Mouse (Mus musculus) CH12F3 (cell line): ENCODE results near the gene Tmem59.

Experiments used
- in situ Hi-C: fragments of 300-500 bp; cut with MboI; formaldehyde crosslinking; loops from 2 replicates; pipeline ENCODE4 v1.14.3; 2020; ENCODE audit warnings: low sequenced_read_pairs

Gene Tmem59

DNA sequence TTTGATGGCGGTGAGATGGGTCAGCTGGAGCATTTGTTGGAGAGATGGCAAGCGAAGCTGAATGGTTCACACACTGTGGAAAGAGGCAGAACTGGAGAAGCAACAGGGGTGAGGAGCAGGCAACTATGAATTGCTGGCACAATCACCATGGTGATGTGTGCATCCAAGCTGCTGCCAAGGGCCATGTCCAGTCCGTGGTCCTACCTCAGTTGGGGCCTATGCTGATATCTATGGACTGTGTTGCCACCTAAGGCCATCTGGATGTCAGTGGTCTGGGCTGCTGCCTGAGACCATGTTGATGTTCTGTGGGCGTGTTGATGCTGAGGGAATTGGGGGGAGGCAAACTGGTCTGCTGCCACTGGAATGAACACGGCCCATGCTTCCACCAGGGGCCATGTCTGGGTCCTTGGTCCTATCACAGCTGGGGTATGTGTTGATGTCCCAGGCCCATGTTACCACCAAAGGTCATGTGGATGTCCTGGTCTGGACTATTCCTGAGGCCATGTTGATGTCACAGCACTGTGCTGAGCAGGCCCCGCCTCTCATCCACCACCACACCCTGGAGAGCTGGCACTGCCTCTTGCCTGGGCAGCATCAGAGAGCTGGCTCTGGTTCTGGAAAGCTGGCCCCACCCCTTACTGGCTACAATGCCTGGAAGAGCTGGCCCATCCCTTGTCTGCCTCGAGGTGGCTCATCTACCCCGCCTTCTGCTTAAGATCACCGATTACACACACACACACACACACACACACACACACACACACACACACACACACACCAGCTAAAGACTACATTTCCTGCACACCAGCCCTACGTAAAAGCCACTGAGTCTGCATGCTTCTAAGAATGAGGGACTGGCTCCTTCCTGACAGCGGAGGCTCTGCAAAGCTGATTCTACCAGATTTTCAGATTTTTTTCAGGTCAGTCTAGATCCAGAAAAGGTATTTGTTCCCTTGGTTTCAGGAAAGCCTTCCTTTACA lies 45.3 kb downstream of the Tmem59 start:
- in situ Hi-C loops, result no loop called here

DNA sequence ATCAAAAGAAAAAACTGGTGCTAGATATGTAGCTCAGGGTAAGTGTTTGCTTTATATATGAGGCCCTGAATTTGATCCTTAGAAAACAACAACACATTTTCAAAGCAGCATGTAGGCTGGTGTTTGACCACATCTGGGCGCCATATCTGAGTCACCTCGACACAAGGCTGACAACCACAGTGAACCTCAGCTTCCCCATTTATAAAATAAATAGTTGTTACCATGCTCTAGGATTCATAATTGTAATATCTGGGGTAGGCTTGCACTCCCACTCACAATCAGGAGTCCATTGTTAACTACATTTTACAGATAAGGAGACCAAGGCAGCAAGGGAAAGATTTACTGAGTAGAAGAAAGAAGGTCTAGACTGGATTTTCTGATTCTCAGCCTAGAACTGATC lies 48.1 kb downstream of the Tmem59 start:
- in situ Hi-C loops, result no loop called here

DNA sequence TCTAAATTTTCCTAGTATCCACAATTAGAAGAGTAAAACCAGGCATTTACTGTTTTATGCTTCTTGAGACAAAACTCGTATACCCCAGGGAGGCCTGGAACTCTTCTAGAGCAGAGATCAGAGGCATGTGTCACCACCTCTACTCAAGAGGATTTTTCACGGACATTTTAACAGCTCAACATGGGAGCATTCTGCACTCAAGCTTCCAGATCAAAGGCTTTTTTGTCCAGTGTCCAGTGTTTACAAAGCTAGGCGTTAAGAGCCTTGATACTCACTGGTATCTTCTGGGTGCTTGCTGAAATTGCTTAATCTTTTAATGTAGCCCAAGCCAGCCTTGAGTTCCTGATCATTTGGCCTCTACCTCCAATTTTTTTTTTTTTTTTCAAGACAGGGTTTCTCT lies 54.0 kb downstream of the Tmem59 start:
- in situ Hi-C loops, result no loop called here

DNA sequence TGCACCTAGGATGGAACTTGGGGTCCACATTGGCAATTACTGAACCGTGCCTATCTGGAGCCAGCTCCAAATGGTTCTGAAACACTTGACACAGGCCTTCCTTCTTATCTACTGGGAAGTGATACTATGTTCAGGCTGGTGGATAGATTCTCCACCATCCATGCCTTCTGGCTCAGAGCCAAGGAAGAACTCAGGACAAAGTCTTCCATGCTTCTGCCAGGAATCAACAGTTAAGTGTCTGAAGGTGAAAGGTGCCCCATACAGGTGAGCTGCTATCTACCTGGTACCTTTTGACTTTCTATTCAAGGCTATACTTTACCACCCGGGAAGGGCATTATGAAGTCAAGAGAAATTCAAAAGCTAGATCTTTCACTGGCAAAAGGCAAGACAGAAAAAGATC lies 60.1 kb downstream of the Tmem59 start:
- in situ Hi-C loops, result no loop called here

DNA sequence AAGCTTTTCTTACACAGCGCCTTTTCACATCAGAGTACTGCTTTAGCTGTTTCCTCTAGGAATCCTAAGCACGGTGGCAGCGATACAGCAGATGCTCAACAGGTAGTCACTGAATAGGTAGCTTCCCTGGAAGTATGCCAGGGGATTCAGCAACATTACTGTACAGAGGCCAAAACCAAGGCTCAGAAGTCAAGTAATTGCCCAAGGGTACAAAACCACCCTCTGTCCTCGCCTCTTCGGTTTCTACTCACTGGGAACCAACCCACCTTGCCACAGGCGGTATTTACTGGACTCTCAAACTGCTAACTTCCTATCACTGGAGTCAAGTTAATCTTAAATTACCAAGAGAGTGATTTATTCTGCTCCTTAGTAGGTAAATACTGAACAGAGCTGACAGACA lies 62.0 kb downstream of the Tmem59 start:
- in situ Hi-C loops, result loop anchor here (10.0 kb wide), 1 partner anchor 105 kb away; no protein-coding TSS in a partner anchor

GRCm38 (mm10) chr4:107243365-107244333 lies 65.5 kb downstream of the Tmem59 start:
- in situ Hi-C loops, result loop anchor here (10.0 kb wide), 1 partner anchor 101 kb away; no protein-coding TSS in a partner anchor

DNA sequence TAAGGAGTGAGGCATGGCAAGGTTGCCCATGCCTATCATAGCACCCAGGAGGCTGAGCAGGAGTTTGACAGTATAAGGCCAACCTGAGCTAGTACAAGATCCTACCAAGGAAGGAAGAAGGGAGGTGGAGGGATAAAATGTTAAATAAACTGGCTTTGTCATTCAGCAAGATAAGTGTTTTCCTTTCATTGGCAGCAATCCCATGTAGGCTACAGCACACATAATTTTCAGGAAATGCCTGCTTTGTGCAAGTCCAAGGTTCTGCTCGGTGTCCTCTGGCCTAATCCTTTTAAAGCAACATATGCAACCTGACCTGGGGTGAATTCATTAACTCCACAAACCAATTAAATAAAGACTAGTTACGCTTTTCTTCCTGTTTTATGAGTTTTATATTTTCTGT lies 67.2 kb downstream of the Tmem59 start:
- in situ Hi-C loops, result loop anchor here (10.0 kb wide), 1 partner anchor 99 kb away; no protein-coding TSS in a partner anchor

DNA sequence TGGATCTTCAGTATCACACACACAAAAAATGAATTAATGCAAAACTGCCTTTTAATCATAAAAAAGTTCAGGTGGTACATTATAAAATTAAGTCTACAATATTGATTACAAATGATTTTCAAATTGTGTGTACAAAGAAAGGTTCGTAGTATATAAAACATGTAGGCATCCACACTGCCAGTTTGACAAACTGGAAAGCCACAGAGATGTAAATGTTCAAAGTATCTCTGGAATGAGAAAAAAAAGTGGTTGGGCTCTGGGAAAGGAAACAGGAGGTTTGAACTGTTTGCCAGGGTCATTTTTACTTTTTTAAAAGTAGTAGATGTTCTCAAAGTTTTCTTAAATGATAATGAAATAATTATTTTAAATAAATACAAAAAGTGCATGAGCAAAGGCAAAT lies 67.8 kb downstream of the Tmem59 start:
- in situ Hi-C loops, result loop anchor here (10.0 kb wide), 1 partner anchor 99 kb away; no protein-coding TSS in a partner anchor

DNA sequence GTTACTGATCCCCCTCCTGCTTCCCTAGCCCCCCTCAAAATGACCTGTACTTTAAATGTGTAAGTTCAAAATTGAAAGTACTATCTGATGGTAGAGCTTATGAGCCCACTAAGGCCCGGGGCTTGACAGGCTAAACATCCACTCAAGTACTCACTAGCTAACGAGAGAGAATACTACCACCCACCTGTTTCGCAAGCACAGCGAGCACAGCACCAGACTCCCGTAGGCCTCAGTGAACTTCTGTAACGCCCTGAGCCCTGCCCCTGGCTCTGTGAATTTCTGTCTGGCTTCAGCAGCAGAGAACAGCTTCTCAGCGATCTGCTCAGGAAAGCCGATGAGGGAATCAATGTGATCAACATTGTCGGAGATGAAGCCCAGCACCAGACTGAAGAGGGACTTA lies 68.9 kb downstream of the Tmem59 start:
- in situ Hi-C loops, result loop anchor here (10.0 kb wide), 1 partner anchor 98 kb away; no protein-coding TSS in a partner anchor

GRCm38 (mm10) chr4:107248061-107248460 lies 69.9 kb downstream of the Tmem59 start:
- in situ Hi-C loops, result loop anchor here (10.0 kb wide), 1 partner anchor 97 kb away; no protein-coding TSS in a partner anchor

DNA sequence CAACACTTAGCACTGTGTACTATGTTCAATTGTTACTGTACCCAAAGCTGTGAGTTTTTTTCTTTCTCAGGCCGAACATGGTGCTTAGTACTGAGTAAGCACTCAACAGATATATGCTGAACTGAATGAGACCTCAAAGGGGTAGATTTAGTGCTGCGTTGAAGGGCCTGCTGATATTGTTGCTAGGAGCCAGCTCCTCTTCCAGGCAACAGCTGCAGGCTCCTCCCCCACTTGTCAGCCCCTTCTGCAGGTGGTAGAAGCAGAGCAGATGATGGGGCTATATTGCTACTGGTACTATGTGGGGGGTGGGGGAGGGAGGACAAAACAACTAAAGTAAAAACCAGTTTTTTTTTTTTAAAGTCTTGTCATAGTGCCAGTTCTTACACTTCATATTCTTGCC lies 71.3 kb downstream of the Tmem59 start:
- in situ Hi-C loops, result loop anchor here (10.0 kb wide), 1 partner anchor 95 kb away; no protein-coding TSS in a partner anchor

DNA sequence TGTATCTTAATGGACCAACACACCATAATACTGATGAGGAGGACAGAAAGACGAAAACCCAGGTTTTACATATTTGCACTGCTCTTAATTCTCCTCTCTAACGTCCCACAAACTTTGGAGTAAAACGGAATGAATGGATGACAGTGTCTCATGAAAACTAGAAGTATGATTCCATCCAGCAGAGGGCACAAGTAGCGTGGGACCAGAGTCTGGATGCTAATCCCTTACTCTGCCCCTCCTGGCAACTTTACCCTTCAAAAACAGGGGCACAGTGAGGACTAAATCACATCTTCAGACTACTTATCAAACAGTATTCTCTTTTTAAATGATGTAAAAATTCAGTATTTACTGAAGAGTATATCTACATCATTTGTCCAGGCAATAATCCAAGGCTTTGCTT lies 72.3 kb downstream of the Tmem59 start:
- in situ Hi-C loops, result no loop called here
